Mouse (Mus musculus): ENCODE data around the gene Cadm4.
A peak's percentile ranks its signal among the peaks of the same experiment; 100 is the strongest.

The Cadm4 gene

DNA sequence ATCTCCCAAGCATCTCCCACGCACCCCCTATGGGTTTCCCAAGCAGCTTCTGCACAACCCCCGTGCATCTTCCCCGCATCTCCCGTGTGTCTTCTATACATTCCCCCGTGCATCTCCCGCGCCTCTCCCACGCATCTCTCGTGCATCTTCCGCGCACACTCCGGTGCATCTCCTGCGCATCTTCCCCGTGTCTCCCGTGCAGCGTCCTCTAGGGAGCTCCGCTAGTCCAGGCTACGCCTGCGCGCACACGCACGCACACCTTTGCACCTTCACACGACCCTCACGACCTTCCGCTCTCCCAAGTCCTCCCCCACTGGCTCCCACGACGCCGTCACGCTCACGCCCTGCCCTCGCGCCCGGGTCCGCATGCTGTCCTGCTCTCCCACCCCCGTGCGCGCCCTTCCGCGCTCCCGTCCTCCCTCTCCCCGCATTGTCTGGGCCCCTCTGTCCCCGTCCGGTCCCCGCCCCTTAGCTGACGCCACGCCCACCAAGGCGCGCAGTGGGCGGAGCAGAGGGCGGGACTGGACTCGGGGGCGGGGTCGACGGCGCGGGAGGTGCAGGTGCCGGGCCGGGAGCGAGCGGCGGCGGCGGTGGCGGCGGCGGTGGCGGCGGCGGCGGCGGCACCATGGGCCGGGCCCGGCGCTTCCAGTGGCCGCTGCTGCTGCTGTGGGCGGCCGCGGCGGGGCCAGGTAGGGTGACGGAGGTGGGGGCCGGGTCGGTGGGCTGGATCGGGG is at the start of gene Cadm4:
Cadm4 (plus strand) TSS at position 550 of the 734 bp plus-strand sequence.
- DNase-seq: peak; percentile 78 to 90

DNA sequence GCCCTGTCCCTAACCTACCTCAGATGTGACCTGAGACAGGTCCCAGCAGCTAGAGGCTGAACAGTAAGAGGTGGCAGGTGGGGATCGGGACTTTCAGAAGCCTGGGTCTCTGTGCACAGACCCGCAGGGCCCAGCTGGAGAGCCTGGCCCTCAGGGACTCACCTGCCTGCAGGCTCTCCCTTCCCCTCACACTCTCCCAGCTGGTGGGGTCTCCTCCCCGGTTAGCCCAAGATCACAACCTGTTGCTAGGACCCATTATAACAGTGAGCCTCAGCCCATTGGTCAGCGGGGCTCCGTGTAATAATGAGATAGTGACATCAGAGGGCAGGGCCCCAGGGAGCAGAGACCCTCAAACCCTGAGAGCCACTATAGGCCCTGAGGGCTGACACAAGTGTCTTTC is 46.5 kb upstream of the Cadm4 start:
- DNase-seq: no peak

DNA sequence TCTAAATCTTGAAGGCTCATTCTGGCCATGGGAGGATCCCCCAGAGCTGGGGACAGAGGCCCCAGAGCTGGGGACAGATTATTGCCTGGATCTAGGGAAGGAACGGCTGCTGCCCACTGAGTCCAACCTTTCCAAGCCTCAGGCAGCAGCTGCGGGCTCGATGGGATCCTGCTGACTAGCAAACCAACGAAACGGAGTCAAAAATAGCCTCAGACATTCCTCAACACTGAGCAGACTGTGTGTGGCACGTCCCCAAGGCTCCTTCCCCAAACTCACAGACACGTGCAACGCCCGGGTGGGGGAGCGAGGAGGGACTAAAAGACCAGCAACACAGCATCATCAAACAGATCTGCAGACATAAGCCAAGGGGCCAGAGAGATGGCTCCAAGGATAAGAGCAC is 43.8 kb upstream of the Cadm4 start:
- no peak for DNase-seq

- DNase-seq: no peak
Measured at GRCm38 (mm10) chr7:24439191-24439590, 42.6 kb upstream of the Cadm4 start.

GRCm38 (mm10) chr7:24439891-24440290 is 41.9 kb upstream of the Cadm4 start:
- DNase-seq: no peak

DNA sequence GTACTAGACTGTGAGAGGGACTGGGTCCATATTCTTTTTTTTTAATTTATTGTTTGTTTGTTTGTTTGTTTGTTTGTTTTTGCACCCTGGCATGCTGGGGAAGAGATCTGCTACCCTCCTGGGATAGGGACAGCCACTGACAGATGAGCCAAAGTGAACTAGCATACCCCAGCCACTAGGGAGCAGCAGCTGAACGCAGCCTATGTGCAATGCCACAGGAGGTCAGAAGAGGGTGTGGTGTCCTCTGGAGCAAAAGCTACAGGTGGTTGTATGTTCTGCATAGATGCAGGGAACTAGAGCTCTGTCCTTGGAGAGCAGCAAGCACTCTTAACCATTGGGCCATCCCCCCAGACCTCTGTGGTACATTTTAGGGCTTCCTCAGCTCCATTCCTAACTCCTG is 40.0 kb upstream of the Cadm4 start:
- peak; percentile 78 to 80 for DNase-seq

DNA sequence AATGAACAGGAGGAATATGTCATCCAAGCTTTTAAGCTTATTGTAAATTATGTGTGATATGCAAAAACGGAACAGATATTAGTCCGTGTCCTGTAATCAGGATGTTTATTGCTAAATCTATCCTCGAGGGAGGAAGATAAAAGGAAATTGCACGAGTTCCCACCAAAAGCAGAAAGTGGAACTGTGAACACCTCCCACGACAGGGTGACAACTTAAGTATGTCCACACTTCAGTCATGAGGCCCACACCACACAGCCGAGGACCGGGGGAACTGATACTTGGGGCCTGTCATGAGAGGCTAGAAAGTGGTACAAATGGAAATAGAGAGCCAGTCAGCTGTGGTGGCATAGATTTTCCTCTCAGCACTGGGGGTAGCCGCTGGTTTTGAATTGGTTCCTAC is 39.5 kb upstream of the Cadm4 start:
- peak; percentile 53 to 74 for DNase-seq

GRCm38 (mm10) chr7:24445266-24445926 is 36.4 kb upstream of the Cadm4 start:
- DNase-seq: peak; percentile 78 to 82

- no peak for DNase-seq
Measured at GRCm38 (mm10) chr7:24446697-24447340, 35.0 kb upstream of the Cadm4 start.

- DNase-seq: peak in 1 of 2 experiments; percentile 46
Measured at GRCm38 (mm10) chr7:24448782-24449517, 32.9 kb upstream of the Cadm4 start.

- no peak for DNase-seq
Measured at GRCm38 (mm10) chr7:24450585-24451017, 31.2 kb upstream of the Cadm4 start.

GRCm38 (mm10) chr7:24451855-24452311 is 29.9 kb upstream of the Cadm4 start, which contains the start of gene Irgc1:
Gene Irgc1, minus strand, starts transcription at chr7:24452297.
- peak; percentile 41 to 45 for DNase-seq

DNA sequence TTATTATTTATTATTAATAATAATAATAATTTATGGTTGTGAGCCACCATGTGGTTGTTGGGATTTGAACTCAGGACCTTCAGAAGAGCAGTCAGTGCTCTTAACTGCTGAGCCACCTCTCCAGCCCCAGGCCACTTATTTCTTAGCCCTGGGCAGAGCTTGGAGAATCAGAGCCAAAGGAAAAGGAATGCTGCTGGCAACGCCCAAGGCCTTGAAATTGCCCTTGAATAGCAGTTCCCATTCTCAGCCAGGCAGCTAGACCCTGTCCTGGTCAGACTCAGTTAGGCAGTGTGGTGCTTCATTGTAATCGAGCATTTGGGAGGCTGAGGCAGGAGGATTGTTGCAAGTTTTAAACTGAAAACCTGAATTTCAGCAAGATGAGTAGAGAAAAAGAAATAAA is 27.6 kb upstream of the Cadm4 start:
- DNase-seq: no peak

DNA sequence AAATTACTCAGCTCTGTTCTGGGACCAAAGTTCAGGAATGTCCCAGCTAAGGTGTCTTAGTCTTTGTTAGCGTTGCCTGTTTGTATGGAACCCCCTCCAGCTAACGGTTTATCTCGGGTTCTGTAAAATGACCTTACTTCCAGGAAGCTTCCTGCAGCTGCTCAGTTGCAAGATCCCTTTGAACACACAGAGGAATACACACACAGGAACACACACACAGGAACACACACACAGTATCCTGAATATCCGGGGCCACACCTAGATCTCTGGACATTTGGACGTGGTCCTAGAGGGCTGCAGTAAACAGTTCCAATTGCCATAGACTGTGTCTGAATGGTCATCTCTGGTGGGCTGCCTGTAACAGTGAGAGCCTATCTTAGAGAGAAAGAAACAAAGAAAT is 26.1 kb upstream of the Cadm4 start:
- no peak for DNase-seq

- peak; percentile 50 to 62 for DNase-seq
Measured at GRCm38 (mm10) chr7:24457726-24458370, 24.0 kb upstream of the Cadm4 start.

- no peak for DNase-seq
Measured at GRCm38 (mm10) chr7:24459440-24459839, 22.4 kb upstream of the Cadm4 start.

DNA sequence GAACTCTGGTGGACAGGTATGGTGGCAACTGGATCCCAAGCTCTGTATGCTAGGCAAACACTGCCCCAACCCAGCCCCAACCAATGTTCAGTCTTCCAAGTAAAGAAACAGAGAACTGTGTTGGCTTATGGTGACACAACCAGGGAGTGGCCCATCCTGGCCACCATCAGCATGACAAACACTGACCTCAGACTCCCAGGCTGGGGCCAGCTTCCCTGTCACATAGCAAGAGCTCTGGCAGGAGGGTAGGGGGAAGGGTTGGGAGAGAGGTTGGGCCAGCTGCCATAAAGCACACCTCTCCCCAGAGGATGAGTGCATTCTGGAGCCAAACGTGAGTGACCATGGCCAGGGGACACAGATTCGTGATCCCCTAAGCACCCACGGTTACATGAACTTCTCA is 22.0 kb upstream of the Cadm4 start:
- no peak for DNase-seq

DNA sequence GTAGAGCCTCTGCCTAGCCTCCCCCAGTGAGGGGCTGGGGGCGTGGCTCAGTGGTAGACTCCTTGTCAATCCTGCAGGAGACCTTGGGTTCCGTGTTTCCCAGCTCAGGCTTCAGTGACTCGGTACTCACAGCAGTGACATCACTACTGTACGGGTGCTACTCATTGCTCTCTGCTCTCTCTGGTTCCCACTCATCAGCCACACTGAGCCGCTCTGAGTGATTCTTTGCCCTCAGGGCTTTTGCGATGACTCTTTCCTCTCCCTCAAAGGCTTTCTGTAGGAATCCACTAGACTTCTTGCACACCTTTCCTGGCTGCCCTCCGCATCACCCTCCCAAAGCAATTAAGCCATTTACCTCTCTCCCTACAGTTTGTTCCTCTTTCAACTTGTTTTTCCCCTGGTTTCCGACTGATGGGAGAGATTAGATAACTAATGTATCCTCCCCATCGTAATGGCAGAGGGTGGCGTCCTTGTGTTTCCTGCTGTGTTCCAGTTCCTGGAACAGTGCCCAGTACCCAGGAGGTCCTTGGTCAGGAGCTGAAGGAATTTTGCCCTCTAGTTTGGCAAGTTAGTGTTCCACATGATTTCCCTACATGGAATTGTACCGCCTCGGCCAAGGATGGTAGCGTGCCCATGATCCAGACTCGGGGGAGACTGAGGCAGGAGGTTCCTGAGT is 20.3 kb upstream of the Cadm4 start:
- no peak for DNase-seq

DNA sequence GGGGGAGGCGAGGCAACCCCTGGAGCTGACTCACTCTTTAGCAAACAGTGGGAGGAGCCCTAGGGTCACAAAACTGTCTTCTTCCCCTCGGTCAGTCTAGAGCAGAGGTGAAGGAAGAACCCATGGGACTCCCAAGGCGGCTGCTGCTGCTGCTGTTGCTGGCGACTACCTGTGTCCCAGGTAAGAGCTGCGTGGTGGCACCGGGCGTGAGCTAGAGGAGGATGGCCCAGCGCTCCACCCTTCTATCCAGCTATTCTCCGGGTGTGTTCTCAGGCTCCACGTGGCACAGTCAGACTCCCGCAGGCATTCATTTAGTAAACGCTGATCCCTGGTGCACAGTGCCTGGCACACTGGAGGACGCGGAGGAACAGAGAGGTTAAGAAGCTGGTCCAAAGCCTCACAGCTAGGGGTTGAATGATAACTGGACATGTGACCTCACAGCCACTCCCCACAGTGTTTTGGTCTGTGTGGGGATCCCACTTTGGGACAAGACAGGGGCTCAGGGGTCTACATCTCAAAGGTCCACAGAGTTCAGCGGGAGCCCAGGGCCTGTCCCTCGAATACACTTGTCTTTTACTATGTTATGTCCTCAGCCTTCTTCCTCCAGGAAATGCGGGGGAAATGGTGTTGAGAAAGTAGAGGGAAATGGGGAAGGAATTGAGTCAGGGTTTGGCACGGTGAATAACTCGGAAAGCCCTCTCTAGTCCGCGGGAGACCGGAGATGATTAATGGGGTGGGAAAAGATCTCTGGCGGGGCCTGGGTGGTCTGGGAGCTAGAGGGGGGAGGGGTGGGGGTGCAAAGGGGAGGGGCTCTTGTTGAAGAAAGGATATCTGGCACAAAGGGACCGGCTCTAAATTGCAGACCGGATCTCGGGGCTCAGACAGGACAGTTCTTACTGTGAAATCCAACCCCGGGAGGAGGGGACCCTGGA is 19.2 kb upstream of the Cadm4 start, which contains the start of gene Plaur:
Plaur (plus strand) TSS at position 97 of the 932 bp plus-strand sequence.
- DNase-seq: peak; percentile 59 to 61

DNA sequence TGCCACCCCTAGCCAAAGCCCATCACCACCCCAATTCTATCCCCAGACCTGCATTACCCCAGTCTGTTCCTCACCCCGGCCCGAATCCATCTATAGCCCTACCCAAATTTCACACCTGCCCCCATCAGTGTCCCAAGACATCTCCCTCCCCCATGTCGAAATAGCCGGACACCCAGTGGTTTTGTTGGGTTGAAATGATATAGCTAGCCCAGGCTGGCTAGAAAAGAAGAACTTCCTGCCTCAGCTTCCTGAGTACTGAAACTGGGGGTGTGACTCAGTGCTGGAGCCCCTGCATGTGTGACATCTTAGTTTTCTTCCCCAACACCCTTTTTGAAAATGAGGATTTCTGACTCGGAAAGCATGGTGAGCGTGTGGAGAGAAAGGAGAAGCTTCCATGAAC is 15.0 kb upstream of the Cadm4 start:
- no peak for DNase-seq

- DNase-seq: no peak
Measured at GRCm38 (mm10) chr7:24467886-24468285, 13.9 kb upstream of the Cadm4 start.
